Mouse (Mus musculus) hindbrain, embryonic 16.5 days (tissue): Measurements from ENCODE around the gene Tbc1d8. TPM values are rescaled to one million over a fixed set of nuclear protein-coding genes. Genes with fewer than 3 reads are reported as not detected.

Experiments
- ATAC-seq: fragments of 200-750 bp; cut with Nextera tagmentation; 2 replicates; pipeline ENCODE4 v1.8.0; 2017; ENCODE audit warnings: moderate TSS enrichment, moderate library complexity
- H3K27ac ChIP-seq: fragments of 300-500 bp; sonication (generic); 2 replicates; pipeline ENCODE4 v1.5.1; 2014; ENCODE audit warnings: low read depth, mild to moderate bottlenecking, control low read depth, low read length, moderate library complexity
- H3K27me3 ChIP-seq: fragments of 300-500 bp; sonication (generic); replicated peaks from 2 replicates; pipeline ENCODE4 v1.6.1; 2014; ENCODE audit warnings: low read length; ENCODE audit not compliant: control insufficient read depth, insufficient read depth
- H3K36me3 ChIP-seq: fragments of 300-500 bp; sonication (generic); 2 replicates; pipeline ENCODE4 v1.6.1; 2014; ENCODE audit warnings: mild to moderate bottlenecking, low read length, moderate library complexity, mixed read lengths; ENCODE audit not compliant: control insufficient read depth, insufficient read depth
- H3K4me1 ChIP-seq: fragments of 300-500 bp; sonication (generic); 2 replicates; pipeline ENCODE4 v1.6.1; 2014; ENCODE audit warnings: low read depth, low read length; ENCODE audit not compliant: control insufficient read depth, insufficient read depth
- H3K4me2 ChIP-seq: fragments of 300-500 bp; sonication (generic); 2 replicates; pipeline ENCODE4 v1.6.1; 2014; ENCODE audit warnings: mild to moderate bottlenecking, low read length, control low read depth, moderate library complexity
- H3K4me3 ChIP-seq: fragments of 300-500 bp; sonication (generic); 2 replicates; pipeline ENCODE4 v1.5.1; 2014; ENCODE audit warnings: mild to moderate bottlenecking, low read length, control low read depth, moderate library complexity
- H3K9ac ChIP-seq: fragments of 300-500 bp; sonication (generic); 2 replicates; pipeline ENCODE4 v1.6.1; 2014; ENCODE audit warnings: low read depth, mild to moderate bottlenecking, control low read depth, low read length, moderate library complexity
- H3K9me3 ChIP-seq: fragments of 300-500 bp; sonication (generic); 2 replicates; pipeline ENCODE4 v1.6.1; 2014; ENCODE audit warnings: mild to moderate bottlenecking, low read length, moderate library complexity; ENCODE audit not compliant: control insufficient read depth
- WGBS: fragments of 180-500 bp; shearing (Covaris S2); extraction: QIAGEN DNeasy Blood & Tissue Kit; methylation state at CpG from one replicate; pipeline ENCODE4 v1.1.7; 2014; 5-methylcytosine and 5-hydroxymethylcytosine counted together
- polyA plus RNA-seq: library from polyadenylated mRNA; unstranded; fragments of >200 nt; fragmentation: Nextera tagmentation; extraction: Ambion mirVana; gene quantifications from 2 replicates; pipeline ENCODE4 v1.2.1, GENCODE M21; 2015

Gene Tbc1d8
- polyA plus RNA-seq, 1 experiment from 2014 or later = 9.9 TPM

- Histone ChIP-seq H3K9me3 (no peaks in the 10 kb centered on the region), H3K4me2 (no peak overlapping the region), H3K27ac (no peak overlapping the region), H3K4me3 (no peak overlapping the region), H3K9ac (no peak overlapping the region), H3K4me1 (peaks cover 10% of the 10 kb centered on the region), H3K36me3 (peaks cover 24% of the 10 kb centered on the region), H3K27me3 (no peaks in the 10 kb centered on the region)
- ATAC-seq = no peak
- 72% methylated on average over 4 of the region's 4 CpGs for WGBS
Measured at GRCm38 (mm10) chr1:39373378-39373777, 105.2 kb downstream of the Tbc1d8 start.

GRCm38 (mm10) chr1:39372220-39372843 is 106.2 kb downstream of the Tbc1d8 start:
- H3K9ac ChIP-seq = no peak overlapping the region
- no peaks in the 10 kb centered on the region for H3K9me3 ChIP-seq
- 82% methylated on average over 8 of the region's 8 CpGs for WGBS
- no peak overlapping the region for H3K4me2 ChIP-seq
- peaks cover 10% of the 10 kb centered on the region for H3K4me1 ChIP-seq
- H3K27me3 ChIP-seq = no peaks in the 10 kb centered on the region
- no peak overlapping the region for H3K4me3 ChIP-seq
- peaks cover 24% of the 10 kb centered on the region for H3K36me3 ChIP-seq
- no peak overlapping the region for H3K27ac ChIP-seq
- ATAC-seq = no peak

GRCm38 (mm10) chr1:39370431-39370830 is 108.1 kb downstream of the Tbc1d8 start:
- peaks cover 24% of the 10 kb centered on the region for H3K36me3 ChIP-seq
- H3K9ac ChIP-seq = no peak overlapping the region
- ATAC-seq = no peak

GRCm38 (mm10) chr1:39368267-39368841 is 110.2 kb downstream of the Tbc1d8 start:
- no peaks in the 10 kb centered on the region for H3K27me3 ChIP-seq
- WGBS = under 1% methylated on average over 34 of the region's 34 CpGs
- H3K4me1 ChIP-seq = peaks cover 13% of the 10 kb centered on the region
- H3K4me2 ChIP-seq = peak overlapping the region; percentile 75
- H3K9ac ChIP-seq = peak overlapping the region; percentile 93
- H3K27ac ChIP-seq = peak overlapping the region; percentile 90
- peak overlapping the region; percentile 83 for H3K4me3 ChIP-seq
- ATAC-seq = peak; percentile 31
- H3K9me3 ChIP-seq = no peaks in the 10 kb centered on the region
- H3K36me3 ChIP-seq = peaks cover 24% of the 10 kb centered on the region

More at GRCm38 (mm10) chr1:39370431-39370830, 108.1 kb downstream of the Tbc1d8 start:
- Histone ChIP-seq H3K4me3 (no peak overlapping the region), H3K9me3 (no peaks in the 10 kb centered on the region), H3K27me3 (no peaks in the 10 kb centered on the region), H3K4me1 (peaks cover 13% of the 10 kb centered on the region), H3K27ac (no peak overlapping the region), H3K4me2 (no peak overlapping the region)
- WGBS = 95% methylated on average over 6 of the region's 6 CpGs

DNA sequence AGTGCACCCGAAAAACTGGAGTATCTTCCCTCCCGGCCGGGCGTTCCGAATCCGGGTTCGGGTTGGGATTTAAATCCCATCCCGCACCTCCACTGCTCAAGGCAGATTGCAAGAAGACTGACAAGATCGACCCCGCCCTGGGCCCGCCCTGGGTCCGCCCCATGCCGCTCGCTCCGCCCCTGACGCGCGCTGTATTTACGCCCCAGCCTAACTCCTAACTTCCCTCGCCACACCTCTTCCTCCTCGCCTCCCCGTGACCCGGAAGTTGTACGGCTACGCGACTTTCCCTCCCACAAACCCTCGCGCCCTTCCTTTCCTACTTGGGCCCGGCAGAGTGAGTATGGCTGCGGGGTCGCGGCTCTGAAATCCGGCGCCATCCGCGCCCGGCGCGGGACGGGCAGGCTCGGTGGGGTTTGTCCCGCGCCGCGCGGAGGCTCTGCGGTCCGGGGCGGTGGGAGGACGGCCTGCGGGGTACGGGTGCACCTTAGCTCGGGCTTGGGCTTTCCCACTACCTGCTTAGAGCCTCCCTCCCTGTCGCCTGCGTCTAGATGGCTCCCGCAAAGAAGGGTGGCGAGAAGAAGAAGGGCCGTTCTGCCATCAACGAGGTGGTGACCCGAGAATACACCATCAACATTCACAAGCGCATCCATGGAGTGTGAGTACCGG is 110.8 kb downstream of the Tbc1d8 start, which contains the start of gene Rpl31:
Gene Rpl31 (plus strand): TSS at position 242 of the 666 bp plus-strand sequence.
- H3K27me3 ChIP-seq = no peaks in the 10 kb centered on the region
- H3K36me3 ChIP-seq = peaks cover 20% of the 10 kb centered on the region
- H3K4me3 ChIP-seq = peak within 1 kb of the TSS; percentile 83
- WGBS = under 1% methylated on average over 62 of the region's 62 CpGs
- ATAC-seq = peak; percentile 99
- H3K27ac ChIP-seq = peak within 1 kb of the TSS; percentile 90
- peak within 1 kb of the TSS; percentile 79 for H3K4me2 ChIP-seq
- no peaks in the 10 kb centered on the region for H3K9me3 ChIP-seq
- peaks cover 13% of the 10 kb centered on the region for H3K4me1 ChIP-seq
- peak within 1 kb of the TSS; percentile 93 for H3K9ac ChIP-seq

GRCm38 (mm10) chr1:39367045-39367444 is 111.5 kb downstream of the Tbc1d8 start:
- Histone ChIP-seq H3K4me3 (peak overlapping the region; percentile 83), H3K9me3 (no peaks in the 10 kb centered on the region), H3K27me3 (no peaks in the 10 kb centered on the region), H3K9ac (peak overlapping the region; percentile 67), H3K27ac (peak overlapping the region; percentile 72), H3K4me1 (peaks cover 13% of the 10 kb centered on the region), H3K36me3 (peaks cover 16% of the 10 kb centered on the region), H3K4me2 (peak overlapping the region; percentile 79)
- ATAC-seq = peak; percentile 9
- WGBS = 22% methylated on average over 6 of the region's 6 CpGs

GRCm38 (mm10) chr1:39365562-39365961 is 113.0 kb downstream of the Tbc1d8 start:
- no peak for ATAC-seq
- no peaks in the 10 kb centered on the region for H3K9me3 ChIP-seq
- no peak overlapping the region for H3K9ac ChIP-seq
- no peaks in the 10 kb centered on the region for H3K27me3 ChIP-seq
- peaks cover 5% of the 10 kb centered on the region; the same call in 1 of the 2 replicates for H3K36me3 ChIP-seq
- H3K4me2 ChIP-seq = no peak overlapping the region
- no peak overlapping the region for H3K27ac ChIP-seq
- H3K4me1 ChIP-seq = peaks cover 13% of the 10 kb centered on the region
- no peak overlapping the region for H3K4me3 ChIP-seq
- WGBS = 69% methylated on average over 1 of the region's 1 CpGs

DNA sequence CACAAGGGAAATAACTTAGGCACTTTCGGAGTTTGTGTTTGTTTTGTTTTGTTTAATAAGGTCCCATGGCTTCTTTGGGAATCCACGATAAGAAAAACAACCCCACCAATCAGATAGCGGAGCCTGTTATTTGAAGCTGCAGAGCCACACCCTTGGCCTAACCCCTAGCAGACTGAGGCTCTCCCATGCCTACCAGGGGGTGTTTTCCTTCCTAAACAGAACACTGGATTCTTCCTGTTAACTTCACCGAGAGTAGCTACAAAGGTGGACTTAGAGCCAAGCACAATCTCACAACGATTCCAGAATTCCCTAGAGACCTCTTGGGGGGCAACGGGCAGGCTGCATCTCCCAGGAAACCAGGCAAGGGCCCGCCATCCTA is 116.1 kb downstream of the Tbc1d8 start:
- H3K27me3 ChIP-seq = no peaks in the 10 kb centered on the region
- H3K27ac ChIP-seq = no peak overlapping the region
- H3K9me3 ChIP-seq = no peaks in the 10 kb centered on the region
- no peak overlapping the region for H3K9ac ChIP-seq
- WGBS = 60% methylated on average over 7 of the region's 7 CpGs
- H3K4me3 ChIP-seq = no peak overlapping the region
- H3K4me2 ChIP-seq = no peak overlapping the region; the same call in 1 of the 2 replicates
- no peak for ATAC-seq
- no peaks in the 10 kb centered on the region for H3K36me3 ChIP-seq
- peaks cover 4% of the 10 kb centered on the region for H3K4me1 ChIP-seq
